Mouse (Mus musculus): ENCODE measurements around the gene Fbxw7.
"Not testable (repeated sequence)": the region's sequence is repeated elsewhere in the genome, so short reads cannot be mapped to it uniquely, and the experiment has no call there.

Fbxw7 gene

DNA sequence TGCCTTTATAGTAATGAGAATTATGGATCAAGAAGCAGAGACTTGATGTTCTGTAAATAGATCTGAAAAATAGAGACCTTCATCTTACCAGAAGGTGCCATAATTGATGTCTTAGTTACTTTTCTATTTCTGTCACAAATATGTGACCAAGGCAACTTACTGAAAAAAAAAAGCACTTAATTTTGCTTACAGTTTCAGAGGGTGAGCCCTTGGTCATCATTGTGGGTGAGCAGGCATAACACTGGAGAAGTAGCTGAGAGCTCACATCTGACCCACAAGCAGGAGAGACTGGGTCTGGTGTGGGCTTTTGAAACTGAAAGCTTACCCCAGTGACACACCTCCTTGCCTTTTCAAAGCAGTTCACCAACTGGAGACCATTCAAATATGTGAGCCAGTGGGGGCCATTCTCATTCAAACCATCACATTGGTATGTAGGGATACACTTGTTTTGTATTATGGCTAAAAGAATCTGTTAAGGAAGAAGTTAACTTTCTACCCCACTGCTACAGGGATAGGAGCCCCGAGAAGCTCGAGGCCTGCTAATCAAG is 5.7 kb downstream of the Fbxw7 start:
- in situ Hi-C loops (cut with MboI; ENCODE audit: low pct_unique_long_range_greater_than_20kb in 1 of 2, low sequenced_read_pairs in 2 of 2, unreplicated experiment in 1 of 2), result no loop called here

DNA sequence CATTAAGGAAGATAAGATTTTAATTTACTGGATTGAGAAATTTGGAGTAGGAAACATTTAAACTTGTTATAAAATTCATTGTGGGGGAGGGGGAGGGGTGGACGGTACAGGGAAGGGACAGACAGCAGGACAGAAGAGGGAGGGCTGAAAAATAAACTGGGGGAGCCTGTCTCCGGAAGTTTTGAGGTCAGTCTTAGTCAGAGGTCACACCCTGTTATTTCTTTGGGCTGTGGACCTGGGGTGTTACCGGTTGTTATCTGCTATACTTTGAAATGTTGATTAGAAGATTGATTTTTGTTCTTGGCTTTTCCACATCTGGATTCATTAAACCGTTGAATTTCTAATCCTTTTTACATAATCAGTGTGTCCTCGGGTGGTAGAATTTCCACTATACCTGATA is 10.9 kb downstream of the Fbxw7 start:
- in situ Hi-C loops (cut with MboI; ENCODE audit: low pct_unique_long_range_greater_than_20kb in 1 of 2, low sequenced_read_pairs in 2 of 2, unreplicated experiment in 1 of 2), result no loop called here

DNA sequence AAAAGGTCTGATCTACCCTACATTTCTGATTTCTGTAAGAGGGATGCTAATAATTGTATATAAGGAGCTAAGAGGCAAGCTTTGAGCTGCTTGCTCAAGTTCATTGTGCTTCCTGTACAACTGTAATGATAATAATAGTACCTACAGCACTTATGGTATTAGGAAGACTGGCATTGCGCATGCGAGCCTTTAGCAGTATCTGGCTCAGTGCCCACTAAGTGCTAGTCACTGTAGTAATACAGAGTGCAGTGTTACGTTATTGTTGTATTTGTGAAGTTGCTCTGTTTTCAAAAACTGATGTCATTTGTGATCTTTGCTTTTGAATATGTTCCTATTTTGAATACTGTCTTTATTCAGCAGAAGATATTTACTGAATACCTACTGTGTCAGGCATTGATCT is 11.3 kb downstream of the Fbxw7 start:
- in situ Hi-C loops (cut with MboI; ENCODE audit: low pct_unique_long_range_greater_than_20kb in 1 of 2, low sequenced_read_pairs in 2 of 2, unreplicated experiment in 1 of 2), result no loop called here

DNA sequence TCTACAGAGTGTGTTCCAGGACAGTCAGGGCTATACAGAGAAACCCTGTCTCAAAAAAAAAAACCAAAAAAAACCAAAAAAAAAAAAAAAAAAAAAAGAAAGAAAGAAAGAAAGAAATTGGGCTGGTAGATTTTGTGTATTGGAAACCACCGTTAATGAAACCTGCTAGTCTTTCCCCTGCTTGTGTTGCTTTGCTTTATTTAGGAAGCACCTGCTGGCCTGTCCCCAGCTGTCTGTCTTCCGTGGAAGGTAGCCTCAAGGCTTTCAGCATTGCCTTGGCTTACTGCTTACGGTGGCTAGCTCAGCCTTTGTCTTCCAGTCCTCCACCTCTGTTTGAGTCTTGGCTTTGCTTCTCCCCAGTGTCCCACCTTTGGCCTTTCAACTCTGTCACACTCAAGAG is 11.9 kb downstream of the Fbxw7 start:
- in situ Hi-C loops (cut with MboI; ENCODE audit: low pct_unique_long_range_greater_than_20kb in 1 of 2, low sequenced_read_pairs in 2 of 2, unreplicated experiment in 1 of 2), result no loop called here

DNA sequence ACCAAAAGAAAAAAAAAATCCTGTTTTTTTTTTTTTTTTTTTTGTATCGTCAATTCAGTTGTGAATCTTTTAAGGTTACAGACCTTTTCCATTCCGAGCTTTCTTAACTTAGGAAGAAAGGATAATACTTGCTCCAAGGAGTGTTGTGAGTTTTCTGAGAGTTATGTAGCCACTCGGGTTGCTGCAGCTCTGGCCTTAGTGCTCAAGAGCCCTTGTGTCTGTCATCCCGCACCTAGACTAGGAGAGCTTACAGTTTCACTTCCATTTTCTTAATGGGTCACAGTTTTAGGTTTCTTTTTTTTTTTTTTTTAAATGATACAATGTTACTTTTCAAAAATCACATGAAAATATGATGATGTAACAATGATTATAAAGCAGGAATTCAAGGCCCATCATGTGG is 12.5 kb downstream of the Fbxw7 start:
- in situ Hi-C loops (cut with MboI; ENCODE audit: low pct_unique_long_range_greater_than_20kb in 1 of 2, low sequenced_read_pairs in 2 of 2, unreplicated experiment in 1 of 2), result no loop called here

DNA sequence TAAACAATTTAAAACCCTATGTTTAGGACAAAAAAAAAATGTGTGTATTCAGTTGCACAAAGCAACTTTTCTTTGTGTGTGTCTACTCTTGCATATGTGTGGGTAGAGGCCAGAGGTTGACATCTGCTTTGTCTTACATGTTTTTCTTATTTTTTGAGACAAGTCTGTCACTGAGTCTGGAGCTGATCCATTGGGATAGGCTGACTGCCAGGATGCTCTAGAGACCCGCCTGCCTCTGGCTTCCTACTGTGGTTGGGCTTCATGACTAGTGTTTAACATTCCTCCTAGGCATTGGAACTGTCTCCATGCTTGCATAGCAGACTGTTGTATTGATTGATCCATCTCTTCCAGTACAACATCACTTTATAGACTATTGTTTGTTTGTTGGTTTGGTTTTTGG is 14.3 kb downstream of the Fbxw7 start:
- in situ Hi-C loops (cut with MboI; ENCODE audit: low pct_unique_long_range_greater_than_20kb in 1 of 2, low sequenced_read_pairs in 2 of 2, unreplicated experiment in 1 of 2), result no loop called here

DNA sequence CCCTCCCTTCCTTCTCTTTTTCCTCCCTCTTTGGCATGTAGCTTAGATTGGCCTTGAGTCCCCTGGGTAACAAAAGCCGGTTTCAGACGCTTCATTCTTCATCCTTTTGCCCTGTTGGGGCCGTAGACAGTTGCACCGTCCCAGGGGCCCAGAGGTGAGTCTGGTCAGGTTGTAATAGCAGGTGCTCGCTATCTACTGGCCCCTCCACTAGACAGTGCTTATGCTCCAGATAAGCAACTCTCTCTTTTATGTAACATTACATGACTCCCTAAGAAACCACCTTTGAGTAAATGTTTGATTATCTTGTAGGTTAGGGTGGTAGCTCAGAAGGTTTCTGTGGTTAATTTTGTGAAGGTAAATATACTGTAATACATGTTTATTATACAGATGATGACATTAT is 21.0 kb downstream of the Fbxw7 start:
- in situ Hi-C loops (cut with MboI; ENCODE audit: low pct_unique_long_range_greater_than_20kb in 1 of 2, low sequenced_read_pairs in 2 of 2, unreplicated experiment in 1 of 2), result no loop called here

DNA sequence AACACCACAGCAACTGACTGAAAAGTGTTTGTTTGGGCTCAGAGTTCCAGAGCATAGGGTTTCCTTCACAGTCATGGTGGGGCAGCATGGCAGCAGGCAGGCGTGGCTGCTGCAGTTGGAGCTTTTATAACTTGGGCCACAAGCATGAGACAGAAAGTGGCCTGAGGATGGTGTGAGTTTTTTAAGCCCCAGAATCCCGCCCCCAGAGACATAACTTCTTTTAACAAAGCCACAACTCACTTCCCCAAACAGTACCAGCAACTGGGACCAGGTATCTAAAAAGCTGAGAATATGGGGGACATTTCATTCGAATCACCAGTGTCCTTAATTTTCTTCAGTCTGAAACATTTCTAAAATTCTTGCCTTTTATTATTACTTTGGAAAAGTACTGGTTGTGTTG is 22.9 kb downstream of the Fbxw7 start:
- in situ Hi-C loops (cut with MboI; ENCODE audit: low pct_unique_long_range_greater_than_20kb in 1 of 2, low sequenced_read_pairs in 2 of 2, unreplicated experiment in 1 of 2), result no loop called here

DNA sequence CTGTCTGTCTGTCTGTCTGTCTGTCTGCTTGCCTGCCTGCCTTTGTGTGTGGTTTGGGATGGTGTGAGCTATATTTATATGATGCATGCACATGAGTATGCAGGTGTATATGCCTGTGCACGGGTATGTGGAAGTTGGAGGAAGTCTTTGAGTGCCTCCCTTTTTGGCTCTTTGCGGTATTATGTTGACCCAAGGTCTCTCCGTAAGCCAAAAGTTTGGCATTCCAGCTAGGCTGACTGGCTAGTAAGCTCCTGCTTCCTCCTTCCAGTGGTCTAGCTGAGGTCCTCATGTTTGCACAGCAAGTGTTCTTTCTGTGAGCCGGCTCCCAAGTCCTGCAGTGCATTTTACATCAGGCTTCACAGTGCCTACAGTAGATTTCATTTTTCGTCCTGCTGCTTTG is 24.4 kb downstream of the Fbxw7 start:
- in situ Hi-C loops (cut with MboI; ENCODE audit: low pct_unique_long_range_greater_than_20kb in 1 of 2, low sequenced_read_pairs in 2 of 2, unreplicated experiment in 1 of 2), result no loop called here

DNA sequence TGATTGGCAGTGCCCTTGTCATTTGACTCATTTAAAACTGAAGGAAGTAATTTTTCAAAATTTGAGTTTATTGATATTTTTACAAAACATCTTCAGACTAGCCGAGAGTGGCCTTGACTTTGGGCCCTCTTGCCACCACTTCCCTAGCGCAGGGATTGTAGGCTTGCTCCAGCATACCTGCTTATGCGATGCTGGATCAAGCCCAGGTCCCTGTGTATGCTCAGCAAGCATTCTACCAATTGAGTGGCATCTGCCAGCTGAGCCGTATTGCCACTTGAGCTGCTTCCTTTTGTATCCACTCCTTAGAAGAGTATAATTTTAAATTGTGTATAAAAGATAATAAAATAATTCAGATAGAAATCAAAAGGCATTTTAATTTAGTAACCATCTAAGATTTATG is 26.2 kb downstream of the Fbxw7 start:
- in situ Hi-C loops (cut with MboI; ENCODE audit: low pct_unique_long_range_greater_than_20kb in 1 of 2, low sequenced_read_pairs in 2 of 2, unreplicated experiment in 1 of 2), result no loop called here

DNA sequence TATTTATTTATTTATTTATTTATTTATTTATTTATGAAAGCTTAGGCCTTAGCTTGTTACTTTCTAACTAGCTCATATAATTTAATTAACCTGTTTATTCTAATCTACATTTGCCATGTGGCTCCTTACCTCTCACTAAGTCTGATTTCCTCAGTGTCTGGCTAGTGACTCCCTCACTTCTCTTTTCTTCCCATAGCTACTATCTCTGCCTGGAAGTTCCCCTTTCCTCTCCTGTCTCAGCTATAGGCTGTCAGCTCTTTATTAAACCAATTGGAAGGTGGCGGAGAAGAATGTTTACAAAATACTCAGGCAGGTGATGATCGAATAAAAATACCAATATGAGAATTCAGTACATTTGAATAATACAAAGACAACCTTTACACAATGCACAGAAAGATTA is 27.7 kb downstream of the Fbxw7 start:
- in situ Hi-C loops (cut with MboI; ENCODE audit: low pct_unique_long_range_greater_than_20kb in 1 of 2, low sequenced_read_pairs in 2 of 2, unreplicated experiment in 1 of 2), result no loop called here

DNA sequence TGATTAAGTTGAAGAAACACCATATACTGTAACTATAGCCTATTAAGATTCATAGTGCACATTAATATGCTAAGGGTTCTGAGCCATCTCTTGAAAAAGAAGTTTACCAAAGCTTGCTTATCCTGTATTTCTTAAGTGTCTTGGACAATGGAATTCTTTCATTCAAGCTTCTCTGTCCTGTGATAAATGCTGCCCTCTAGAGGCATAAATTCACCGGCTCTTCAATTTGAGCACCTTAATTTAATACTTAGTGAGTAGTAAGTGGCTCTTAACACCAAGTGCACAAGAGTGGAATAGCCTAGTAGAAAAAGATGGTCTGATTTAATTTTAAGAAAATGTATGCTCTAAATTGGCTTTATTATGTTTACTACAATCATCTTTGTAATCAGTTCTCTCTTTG is 28.5 kb downstream of the Fbxw7 start:
- in situ Hi-C loops (cut with MboI; ENCODE audit: low pct_unique_long_range_greater_than_20kb in 1 of 2, low sequenced_read_pairs in 2 of 2, unreplicated experiment in 1 of 2), result no loop called here

DNA sequence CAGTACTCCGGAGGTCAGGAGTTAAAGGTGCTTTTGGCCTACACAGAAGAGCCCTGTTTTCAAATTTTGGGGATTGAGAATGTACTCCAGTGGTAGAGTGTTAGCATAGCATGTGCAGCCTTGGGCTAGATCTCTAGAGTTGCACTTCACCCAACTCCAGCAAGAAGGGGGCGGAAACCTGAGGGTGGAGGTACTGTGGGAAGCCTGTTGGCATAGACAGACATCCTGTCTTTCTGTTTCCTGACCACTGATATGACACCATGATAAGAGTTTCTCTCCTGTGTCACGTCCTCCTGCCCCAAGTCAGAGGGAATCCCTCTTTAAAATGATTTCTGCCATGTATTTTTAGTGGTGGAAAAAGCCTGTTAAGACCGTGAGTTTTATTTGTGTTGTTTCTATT is 33.7 kb downstream of the Fbxw7 start:
- in situ Hi-C loops (cut with MboI; ENCODE audit: low pct_unique_long_range_greater_than_20kb in 1 of 2, low sequenced_read_pairs in 2 of 2, unreplicated experiment in 1 of 2), result no loop called here

DNA sequence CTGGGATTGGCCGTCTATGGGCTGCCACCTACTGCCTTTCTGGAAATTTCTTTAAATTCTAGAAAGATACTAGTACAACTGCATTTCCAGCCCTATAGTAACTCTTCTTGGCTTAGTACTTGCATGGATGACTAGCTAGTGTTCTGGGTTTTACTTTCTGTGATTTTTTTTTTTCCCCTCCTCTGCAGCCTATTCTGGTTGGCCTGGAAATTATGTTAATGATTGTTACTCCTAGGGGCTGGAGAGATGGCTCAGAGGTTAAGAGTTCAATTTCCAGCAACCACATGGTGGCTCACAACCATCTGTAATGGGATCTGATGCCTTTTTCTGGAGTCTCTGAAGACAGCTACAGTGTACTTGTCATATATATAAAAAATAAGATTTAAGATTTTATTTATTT is 35.4 kb downstream of the Fbxw7 start:
- in situ Hi-C loops (cut with MboI; ENCODE audit: low pct_unique_long_range_greater_than_20kb in 1 of 2, low sequenced_read_pairs in 2 of 2, unreplicated experiment in 1 of 2), result no loop called here

DNA sequence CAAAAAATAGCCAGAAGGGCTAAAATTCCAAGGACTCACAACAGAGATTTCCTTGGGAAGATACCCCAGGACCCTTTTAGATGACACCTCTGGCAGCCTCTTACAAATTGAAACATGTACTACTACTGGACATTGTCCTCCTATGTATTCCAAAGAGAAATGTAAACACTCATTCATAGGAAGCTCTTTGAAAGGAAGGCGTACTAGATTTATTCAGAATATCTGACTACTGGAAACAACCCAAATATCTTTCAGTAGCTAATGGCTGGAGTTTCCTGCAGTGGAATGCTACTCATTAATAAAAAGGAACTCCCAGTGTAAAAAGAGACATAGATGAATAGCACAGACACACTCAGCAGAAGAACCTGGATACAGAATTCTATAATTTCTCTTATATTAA is 36.7 kb downstream of the Fbxw7 start:
- in situ Hi-C loops (cut with MboI; ENCODE audit: low pct_unique_long_range_greater_than_20kb in 1 of 2, low sequenced_read_pairs in 2 of 2, unreplicated experiment in 1 of 2), result no loop called here

DNA sequence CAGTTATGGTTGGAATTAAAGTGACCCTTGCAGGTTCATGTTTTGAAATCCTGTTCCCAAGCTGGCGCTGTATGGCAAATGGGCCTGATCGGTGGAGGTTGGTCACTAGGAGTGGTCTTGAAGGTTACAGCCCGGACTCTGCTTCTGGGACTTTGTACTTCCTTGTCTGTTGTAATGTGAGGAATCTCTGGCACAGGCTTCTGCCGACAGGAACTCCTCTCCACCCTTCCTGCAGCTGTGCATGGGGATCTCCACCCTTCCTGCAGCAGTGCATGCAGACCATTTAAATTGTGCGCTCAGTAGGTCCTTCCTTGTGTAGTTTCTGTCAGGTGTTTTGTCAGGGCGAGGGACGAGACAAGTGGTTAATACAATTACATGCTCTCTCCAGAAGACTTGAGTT is 37.8 kb downstream of the Fbxw7 start:
- in situ Hi-C loops (cut with MboI; ENCODE audit: low pct_unique_long_range_greater_than_20kb in 1 of 2, low sequenced_read_pairs in 2 of 2, unreplicated experiment in 1 of 2), result no loop called here

DNA sequence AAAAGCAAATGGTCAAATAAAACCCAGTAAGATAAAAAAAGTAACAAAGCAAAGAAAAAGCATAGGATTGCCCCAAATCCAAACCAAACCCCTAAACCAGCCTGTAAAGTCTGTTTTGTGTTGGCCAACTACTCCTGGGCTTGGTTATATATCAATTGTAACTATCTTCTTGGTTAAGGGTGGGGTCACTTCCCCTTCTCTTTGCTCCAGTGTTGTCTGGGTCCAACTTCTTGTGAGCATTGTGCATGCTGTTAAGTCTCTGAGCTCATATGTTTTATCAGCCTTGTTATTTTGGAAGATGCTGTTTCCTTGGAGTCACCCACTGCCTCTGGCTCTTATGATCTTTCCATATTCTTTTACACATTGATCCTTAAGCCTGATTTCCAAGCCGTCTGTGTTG is 39.4 kb downstream of the Fbxw7 start:
- in situ Hi-C loops (cut with MboI; ENCODE audit: low pct_unique_long_range_greater_than_20kb in 1 of 2, low sequenced_read_pairs in 2 of 2, unreplicated experiment in 1 of 2), result no loop called here

DNA sequence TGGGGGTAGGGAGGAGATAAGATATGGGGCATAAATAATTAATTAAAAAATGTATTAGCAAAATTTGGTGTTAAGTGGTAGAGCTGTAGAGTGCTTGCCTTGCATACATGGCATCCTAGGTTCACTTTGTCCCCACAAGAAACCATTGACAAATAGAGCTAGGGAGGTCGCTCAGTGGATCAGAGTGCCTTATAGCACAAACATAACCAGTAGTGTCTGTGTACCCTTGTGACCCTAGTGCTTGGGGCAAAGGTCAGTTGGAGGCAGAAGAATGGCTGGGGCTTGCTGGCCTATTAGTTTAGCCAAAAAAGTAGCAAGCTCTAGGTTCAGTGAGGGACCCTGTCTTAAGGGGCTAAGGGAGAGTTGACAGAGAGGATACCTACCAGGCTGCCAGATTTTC is 45.6 kb downstream of the Fbxw7 start:
- in situ Hi-C loops (cut with MboI; ENCODE audit: low pct_unique_long_range_greater_than_20kb in 1 of 2, low sequenced_read_pairs in 2 of 2, unreplicated experiment in 1 of 2), result no loop called here

DNA sequence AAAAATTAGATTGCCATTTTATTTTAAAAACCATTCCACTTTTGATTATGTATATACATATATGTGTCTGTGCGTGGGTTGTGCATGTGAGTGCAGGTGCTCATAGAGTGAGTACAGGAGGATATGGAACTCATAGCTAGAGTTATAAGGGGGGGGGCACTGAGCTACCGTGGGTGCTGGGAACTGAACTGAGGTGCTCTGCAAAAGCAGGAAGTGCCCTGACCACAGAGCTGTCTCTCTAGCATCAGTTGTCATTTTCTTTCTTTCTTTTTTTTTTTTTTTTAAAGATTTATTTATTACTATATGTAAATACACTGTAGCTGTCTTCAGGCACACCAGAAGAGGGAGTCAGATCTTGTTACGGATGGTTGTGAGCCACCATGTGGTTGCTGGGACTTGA is 46.7 kb downstream of the Fbxw7 start:
- in situ Hi-C loops (cut with MboI; ENCODE audit: low pct_unique_long_range_greater_than_20kb in 1 of 2, low sequenced_read_pairs in 2 of 2, unreplicated experiment in 1 of 2), result not testable (repeated sequence)

DNA sequence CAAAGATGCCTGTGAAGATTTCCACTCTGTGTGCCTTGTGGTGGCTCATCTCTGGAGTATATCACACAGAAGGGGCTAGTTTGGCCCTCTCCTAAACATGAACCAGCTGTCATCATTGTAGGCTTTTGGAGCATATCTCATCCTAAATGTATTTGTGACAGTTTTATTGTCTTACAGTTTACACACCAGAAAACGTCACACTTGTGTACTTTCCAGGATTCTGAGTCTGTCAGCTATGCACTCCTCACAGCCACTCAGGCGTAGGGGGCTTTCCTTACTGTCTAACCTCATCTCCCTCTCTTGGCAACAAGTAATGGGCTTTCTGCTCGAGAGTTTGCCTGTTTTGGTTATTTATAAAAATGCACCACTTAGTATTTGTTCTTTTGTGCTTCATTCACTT is 50.6 kb downstream of the Fbxw7 start:
- in situ Hi-C loops (cut with MboI; ENCODE audit: low pct_unique_long_range_greater_than_20kb in 1 of 2, low sequenced_read_pairs in 2 of 2, unreplicated experiment in 1 of 2), result no loop called here

DNA sequence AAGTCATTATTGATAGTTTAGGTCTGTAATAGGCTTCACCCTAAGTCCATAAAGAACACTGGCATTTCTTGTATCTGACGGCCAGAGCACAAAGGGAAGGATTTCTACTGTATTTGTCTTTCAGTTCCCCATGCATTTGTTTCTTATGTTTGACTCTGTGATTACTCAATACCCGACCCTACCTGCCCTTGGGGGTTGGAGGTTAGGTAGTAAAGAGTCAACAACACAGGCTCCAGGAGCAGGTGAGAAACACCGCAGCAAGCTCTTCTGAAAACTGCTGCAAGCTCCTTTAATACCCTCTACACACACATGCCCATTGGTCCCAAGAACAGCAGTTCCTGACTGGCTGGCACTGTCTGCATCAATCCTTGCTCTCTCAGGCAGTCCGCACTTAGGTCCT is 51.8 kb downstream of the Fbxw7 start:
- in situ Hi-C loops (cut with MboI; ENCODE audit: low pct_unique_long_range_greater_than_20kb in 1 of 2, low sequenced_read_pairs in 2 of 2, unreplicated experiment in 1 of 2), result no loop called here
